Mouse (Mus musculus) cortical plate, adult 2 months (tissue): ENCODE measurements around the gene March6.

Experiments used
- CTCF ChIP-seq: fragments of 200-500 bp; IDR thresholded peaks from 2 replicates; pipeline ENCODE4 v1.5.1; 2011; ENCODE audit warnings: mild to moderate bottlenecking, control low read depth, low read length; ENCODE audit not compliant: insufficient read depth; ENCODE audit errors: extremely low read depth
- POLR2A ChIP-seq: fragments of 200-500 bp; IDR thresholded peaks from 2 replicates; pipeline ENCODE4 v1.6.1; 2011; ENCODE audit warnings: mild to moderate bottlenecking, low read length, control low read depth; ENCODE audit not compliant: insufficient read depth; ENCODE audit errors: extremely low read depth

DNA sequence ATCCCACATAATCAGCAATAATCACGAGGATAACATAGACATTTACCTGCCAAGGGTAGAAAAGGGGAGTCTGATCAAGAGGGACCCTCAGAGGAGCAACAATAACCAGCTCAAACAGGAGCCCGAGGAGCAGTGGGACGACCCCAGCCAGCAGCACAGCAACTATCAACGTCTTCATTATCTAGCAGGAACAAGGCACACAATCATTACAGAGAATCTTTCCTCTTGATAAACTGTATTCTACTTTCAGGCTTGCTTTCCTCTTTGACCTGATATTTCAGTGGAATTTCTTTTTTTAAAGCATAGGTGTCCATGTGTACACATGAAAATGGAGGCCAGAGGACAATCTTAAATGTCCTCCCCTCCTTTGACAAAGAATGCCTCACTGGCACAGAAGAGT, 61.4 kb downstream of the March6 start:
- no peak for TF ChIP-seq CTCF
- no peak for TF ChIP-seq POLR2A
